Mouse (Mus musculus) ovary, postnatal 14 days (tissue): ENCODE measurements around the gene Slc11a1.

Source experiments
- DNase-seq: peaks from one replicate; pipeline ENCODE4 v3.0.0; 2022; ENCODE audit warnings: low spot score

Gene Slc11a1

DNA sequence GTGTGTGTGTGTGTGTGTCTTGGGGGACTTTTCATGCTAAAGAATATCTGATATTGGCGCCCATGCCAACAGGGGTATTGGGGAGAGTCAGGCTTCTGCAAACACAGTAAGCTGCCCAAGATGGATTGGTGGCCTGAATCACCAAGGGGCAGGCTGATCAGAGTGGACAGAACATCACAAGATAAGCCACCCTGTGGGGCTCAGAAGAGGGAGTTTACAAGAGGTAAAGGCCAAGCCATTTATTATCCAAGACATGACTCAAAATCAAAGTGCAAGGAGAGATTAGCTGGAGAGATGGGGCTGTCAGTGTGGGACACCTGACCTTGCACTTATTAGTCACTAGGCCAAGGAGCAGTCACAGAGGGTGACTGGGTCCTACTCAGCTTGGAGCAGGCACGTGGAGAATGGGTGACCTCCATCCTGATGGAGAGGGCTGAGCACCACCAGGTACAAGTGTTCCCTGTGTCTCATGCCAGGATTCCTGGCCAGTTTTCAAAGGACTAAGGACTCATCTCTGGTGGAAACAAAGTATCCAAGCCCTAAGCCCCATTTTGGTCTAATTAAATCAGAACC, 36.8 kb downstream of the Slc11a1 start:
- no peak for DNase-seq

DNA sequence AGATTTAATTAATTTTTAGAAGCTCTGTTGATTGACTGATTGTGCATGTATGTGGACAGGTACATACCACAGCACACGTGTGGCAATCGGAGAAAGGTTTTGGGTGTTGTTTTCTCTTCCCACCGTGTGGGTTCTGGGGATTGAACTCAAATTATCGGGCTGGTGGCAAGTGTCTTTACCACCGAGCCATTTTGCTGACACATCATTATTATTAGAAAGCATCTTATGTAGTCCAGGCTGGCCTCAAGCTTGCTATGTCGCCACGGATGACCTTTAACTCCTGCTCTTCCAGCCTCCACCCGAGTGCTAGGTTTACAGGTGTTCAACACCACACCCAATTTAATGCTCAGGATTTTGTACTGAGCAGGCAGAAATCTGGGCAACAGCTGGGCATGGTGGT, 37.7 kb downstream of the Slc11a1 start:
- no peak for DNase-seq

DNA sequence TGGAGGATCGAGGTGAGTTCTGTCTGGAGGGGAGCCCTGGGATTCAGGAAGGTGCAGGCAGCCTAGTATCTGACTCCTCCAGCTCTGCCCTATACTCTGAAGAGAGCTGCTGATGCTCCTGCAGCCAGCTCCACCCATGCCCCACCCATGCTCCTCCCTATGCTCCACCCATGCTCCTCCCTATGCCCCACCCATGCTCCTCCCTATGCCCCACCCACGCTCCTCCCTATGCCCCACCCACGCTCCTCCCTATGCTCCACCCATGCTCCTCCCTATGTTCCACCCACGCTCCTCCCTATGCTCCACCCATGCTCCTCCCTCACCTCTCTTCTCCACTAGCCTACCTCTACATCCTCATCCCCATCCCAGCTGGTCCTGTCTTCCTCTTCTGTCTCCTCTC, 40.1 kb downstream of the Slc11a1 start:
- DNase-seq: no peak

DNA sequence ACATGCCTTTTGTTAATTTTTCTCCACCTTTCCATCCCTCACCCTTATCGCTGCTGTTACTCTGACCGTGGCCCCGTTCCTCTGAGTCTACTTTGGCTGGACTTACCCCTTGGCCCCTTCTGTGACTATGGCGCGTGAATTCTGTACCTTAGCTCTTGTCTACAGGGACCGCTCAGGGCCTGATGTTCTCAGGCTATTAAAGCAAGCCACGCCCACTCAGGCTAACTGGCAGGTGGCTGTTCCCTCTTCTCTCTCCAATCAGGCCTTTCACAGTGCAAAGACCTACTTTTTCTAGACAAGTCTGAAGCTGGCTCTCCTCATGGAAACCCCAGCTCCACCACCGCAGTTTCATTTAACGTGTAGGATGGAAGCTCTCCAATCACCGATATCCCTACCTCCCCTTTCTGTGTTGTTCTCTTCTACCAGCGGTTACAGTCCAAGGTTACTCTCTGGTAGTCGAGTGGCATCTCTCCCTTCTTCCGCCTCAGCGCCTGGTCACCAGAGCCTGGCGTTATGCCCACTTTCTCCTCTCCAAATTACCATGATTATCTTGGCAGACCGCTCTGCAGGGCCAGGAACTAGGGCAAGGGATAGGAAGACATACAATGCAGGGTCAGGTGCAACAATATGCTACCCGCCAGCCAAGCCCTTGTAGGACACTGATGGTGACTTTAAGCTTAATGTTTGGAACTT, 43.9 kb downstream of the Slc11a1 start:
- DNase-seq: no peak

DNA sequence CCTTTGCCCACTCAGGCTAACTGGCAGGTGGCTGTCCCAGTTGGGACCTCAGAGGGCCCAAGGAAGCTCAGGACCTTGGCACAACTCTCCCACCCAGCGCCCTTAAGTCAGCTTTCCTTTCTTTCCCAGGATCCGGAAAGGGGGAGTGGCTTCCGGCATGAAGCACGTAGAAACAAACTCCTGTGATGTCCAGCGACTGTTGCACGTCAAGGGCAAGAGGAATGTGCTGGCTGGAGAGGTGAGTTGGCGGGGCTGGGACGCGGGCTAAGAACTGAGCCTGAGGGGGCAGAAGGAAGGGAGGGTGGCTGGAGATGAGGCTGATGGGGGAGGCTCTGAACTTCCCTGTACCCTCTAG, 44.4 kb downstream of the Slc11a1 start:
- no peak for DNase-seq

DNA sequence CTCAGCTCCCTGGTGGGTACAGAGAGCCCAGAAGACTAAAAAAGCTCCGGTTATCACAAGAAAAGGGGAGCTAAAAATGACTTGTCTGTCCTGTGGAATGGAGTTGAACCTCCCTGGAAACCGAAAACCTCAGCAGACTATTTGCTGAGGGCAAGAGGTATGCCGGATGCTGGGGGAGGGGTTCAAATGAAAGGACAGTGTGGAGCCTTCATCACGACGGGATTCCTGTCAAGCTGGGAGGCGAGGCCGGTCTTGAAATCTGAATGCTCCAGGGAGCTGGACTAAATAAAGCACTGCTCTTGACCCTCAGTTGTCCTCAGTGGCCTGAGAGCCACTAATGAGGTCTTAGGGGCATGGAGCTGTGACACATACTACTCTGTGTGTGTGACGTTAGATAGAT, 48.2 kb downstream of the Slc11a1 start:
- no peak for DNase-seq

DNA sequence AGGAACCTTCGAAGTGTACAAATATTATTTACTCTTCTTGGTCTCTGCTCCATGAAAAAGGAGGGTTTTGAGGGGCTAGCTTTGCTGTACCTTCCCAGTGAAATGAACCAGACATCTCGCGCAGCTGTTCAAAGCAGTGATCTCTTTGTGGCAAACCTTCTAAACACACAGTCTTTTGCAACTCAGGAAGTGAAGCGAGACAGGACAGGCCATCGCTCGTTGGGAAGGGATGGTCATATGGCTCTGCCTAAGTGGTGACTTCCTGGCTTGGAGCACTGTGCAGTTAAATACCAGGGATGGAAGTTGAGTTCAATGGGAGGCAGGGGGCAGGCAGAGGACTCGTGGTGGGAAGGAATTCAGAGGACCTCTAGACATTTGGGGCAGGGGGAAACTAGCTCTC, 50.9 kb downstream of the Slc11a1 start:
- DNase-seq: no peak

DNA sequence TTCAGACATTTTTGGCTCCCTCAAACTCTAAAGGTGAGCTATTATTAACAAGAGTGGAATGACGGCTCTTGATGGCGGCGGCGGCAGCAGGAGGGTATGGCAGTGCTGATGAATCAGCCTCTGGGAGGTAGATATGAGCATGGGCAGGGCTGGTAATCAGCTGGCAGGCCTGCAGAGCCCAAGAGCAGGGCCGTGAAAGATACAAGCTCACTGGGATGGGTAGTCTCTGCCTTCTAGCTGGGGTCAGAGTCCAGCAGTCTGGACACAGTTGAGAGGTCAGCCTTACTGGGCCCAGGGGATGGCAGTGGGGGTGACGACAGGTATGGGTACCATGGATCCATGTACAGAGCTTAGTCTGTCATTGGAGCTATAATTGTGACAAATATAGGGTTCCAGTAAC, 58.2 kb downstream of the Slc11a1 start:
- no peak for DNase-seq

DNA sequence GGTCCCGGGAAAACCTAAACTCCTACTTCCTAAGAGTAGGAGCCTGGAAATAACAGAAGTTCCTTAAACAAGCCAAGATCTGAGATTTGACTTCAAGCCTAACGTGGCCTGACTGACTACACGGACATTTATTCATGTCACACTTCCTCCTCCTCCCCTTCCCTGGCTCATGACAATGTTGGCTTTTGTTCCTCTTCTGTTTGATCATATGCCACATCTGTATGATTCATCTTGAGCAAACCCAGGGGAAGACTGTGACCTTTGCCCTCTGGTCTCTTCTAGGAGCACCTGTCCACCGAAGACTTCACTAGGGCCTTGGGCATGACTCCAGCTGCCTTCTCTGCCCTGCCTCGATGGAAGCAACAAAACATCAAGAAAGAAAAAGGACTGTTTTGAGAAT, 59.6 kb downstream of the Slc11a1 start:
- no peak for DNase-seq

DNA sequence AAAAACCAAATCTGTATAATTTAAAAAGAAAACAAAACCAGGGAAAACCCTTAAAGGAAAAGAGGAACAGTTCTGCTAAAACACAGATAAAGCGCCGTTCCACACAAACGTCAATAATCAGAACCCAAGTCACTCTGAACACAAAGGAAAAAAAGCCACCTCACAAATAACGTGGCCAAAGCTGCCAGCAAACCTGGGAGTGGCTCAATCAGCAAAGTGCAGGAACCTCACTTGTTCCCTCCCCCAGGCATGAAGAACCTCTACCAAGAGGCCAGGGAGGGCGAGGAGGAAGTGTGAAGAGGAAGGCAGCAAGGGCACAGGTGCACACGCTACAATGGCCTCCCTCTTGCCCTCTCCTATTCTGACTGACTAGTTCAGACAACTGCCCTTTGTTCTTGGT, 60.6 kb downstream of the Slc11a1 start:
- DNase-seq: no peak
